Mouse (Mus musculus) T-cell, adult 2 months (primary cell): ENCODE data around the gene Camk2g.

Source experiments
- DNase-seq: peaks from one replicate; pipeline ENCODE4 v3.0.0; 2022; ENCODE audit warnings: low spot score

The Camk2g gene

GRCm38 (mm10) chr14:20785231-20785630, 8.7 kb downstream of the Camk2g start:
- DNase-seq: peak; percentile 76

GRCm38 (mm10) chr14:20784708-20785107, 9.2 kb downstream of the Camk2g start:
- DNase-seq: no peak

- DNase-seq: no peak
Observed at GRCm38 (mm10) chr14:20783526-20783925, 10.4 kb downstream of the Camk2g start.

- no peak for DNase-seq
Observed at GRCm38 (mm10) chr14:20782860-20783259, 11.0 kb downstream of the Camk2g start.

GRCm38 (mm10) chr14:20780217-20780616, 13.7 kb downstream of the Camk2g start:
- DNase-seq: no peak

GRCm38 (mm10) chr14:20778496-20778895, 15.4 kb downstream of the Camk2g start:
- DNase-seq: no peak

- peak; percentile 34 for DNase-seq
Observed at GRCm38 (mm10) chr14:20775661-20776060, 18.2 kb downstream of the Camk2g start.

- DNase-seq: no peak
Observed at GRCm38 (mm10) chr14:20773410-20773809, 20.5 kb downstream of the Camk2g start.

GRCm38 (mm10) chr14:20772808-20773207, 21.1 kb downstream of the Camk2g start:
- no peak for DNase-seq

GRCm38 (mm10) chr14:20771941-20772340, 21.9 kb downstream of the Camk2g start:
- no peak for DNase-seq

GRCm38 (mm10) chr14:20768581-20768980, 25.3 kb downstream of the Camk2g start:
- DNase-seq: no peak

GRCm38 (mm10) chr14:20767936-20768335, 26.0 kb downstream of the Camk2g start:
- DNase-seq: no peak

- DNase-seq: peak; percentile 81
Observed at GRCm38 (mm10) chr14:20765642-20766258, 28.1 kb downstream of the Camk2g start.

- DNase-seq: no peak
Observed at GRCm38 (mm10) chr14:20764942-20765341, 28.9 kb downstream of the Camk2g start.

- DNase-seq: no peak
Observed at GRCm38 (mm10) chr14:20758768-20759435, 35.0 kb downstream of the Camk2g start.

GRCm38 (mm10) chr14:20757370-20757907, 36.4 kb downstream of the Camk2g start:
- no peak for DNase-seq

- DNase-seq: no peak
Observed at GRCm38 (mm10) chr14:20753792-20754191, 40.1 kb downstream of the Camk2g start.

GRCm38 (mm10) chr14:20750503-20750902, 43.4 kb downstream of the Camk2g start:
- DNase-seq: no peak

- DNase-seq: no peak
Observed at GRCm38 (mm10) chr14:20749494-20750051, 44.3 kb downstream of the Camk2g start.

GRCm38 (mm10) chr14:20748388-20748787, 45.5 kb downstream of the Camk2g start:
- DNase-seq: no peak

- DNase-seq: no peak
Observed at GRCm38 (mm10) chr14:20746935-20747334, 47.0 kb downstream of the Camk2g start.

GRCm38 (mm10) chr14:20743614-20744013, 50.3 kb downstream of the Camk2g start:
- DNase-seq: no peak

GRCm38 (mm10) chr14:20741301-20741700, 52.6 kb downstream of the Camk2g start:
- DNase-seq: no peak
